Mouse (Mus musculus) G1E (cell line): ENCODE measurements at regions not wholly inside any gene's neighbourhood (a gene's known extent, or its start where the extent isn't known, plus 50 kb on each side); places are given as distances from the start of the nearest gene placed in this dataset.

Source experiments
- ATAC-seq: 2 replicates; pipeline ENCODE4 v1.8.0; 2016; ENCODE audit warnings: mild to moderate bottlenecking; ENCODE audit not compliant: insufficient number of reproducible peaks, poor library complexity, low FRiP score, severe bottlenecking; ENCODE audit errors: extremely low read depth
- DNase-seq: peaks from one replicate; pipeline ENCODE4 v3.0.0; 2012; ENCODE audit warnings: low spot score
- H3K27me3 ChIP-seq: 2 replicates; pipeline ENCODE4 v1.6.1; 2012; ENCODE audit warnings: mild to moderate bottlenecking, low read length, inconsistent platforms; ENCODE audit not compliant: insufficient read depth
- H3K36me3 ChIP-seq: replicated peaks from 2 replicates; pipeline ENCODE3; 2012; ENCODE audit warnings: mild to moderate bottlenecking, inconsistent platforms
- H3K4me1 ChIP-seq: 2 replicates; pipeline ENCODE4 v1.6.1; 2012; ENCODE audit warnings: low read depth, low read length, inconsistent platforms, mixed read lengths; ENCODE audit not compliant: insufficient read depth
- H3K4me3 ChIP-seq: 2 replicates; pipeline ENCODE4 v1.5.1; 2012; ENCODE audit warnings: low read depth, mild to moderate bottlenecking, inconsistent platforms, low read length, moderate library complexity, mixed read lengths
- H3K9me3 ChIP-seq: replicated peaks from 2 replicates; pipeline ENCODE4 v1.6.1; 2012; ENCODE audit warnings: inconsistent platforms
- CTCF ChIP-seq: IDR thresholded peaks from 2 replicates; pipeline ENCODE4 v1.5.1; 2012; ENCODE audit warnings: low read depth, low read length, inconsistent platforms, mixed read lengths
- GATA1 ChIP-seq: IDR thresholded peaks from 2 replicates; pipeline ENCODE4 v1.6.1; 2012; ENCODE audit warnings: borderline replicate concordance, low read length, inconsistent platforms, mixed read lengths
- GATA2 ChIP-seq: IDR thresholded peaks from 2 replicates; pipeline ENCODE4 v1.6.1; 2012; ENCODE audit warnings: low read depth, low read length, inconsistent platforms, borderline replicate concordance
- POLR2AphosphoS5 ChIP-seq: IDR thresholded peaks from 2 replicates; pipeline ENCODE4 v1.6.1; 2012; ENCODE audit warnings: low read depth, low read length, inconsistent platforms; ENCODE audit not compliant: insufficient replicate concordance
- TAL1 ChIP-seq: conservative IDR thresholded peaks from 2 replicates; pipeline ENCODE4 v1.6.1; 2012; ENCODE audit warnings: low read depth, low read length, inconsistent platforms, mixed read lengths

- H3K27me3 ChIP-seq = peaks cover 5% of the 10 kb centered on the region
- no peak overlapping the region for H3K4me3 ChIP-seq
- ATAC-seq = no peak
- no peaks in the 10 kb centered on the region for H3K36me3 ChIP-seq
- no peaks in the 10 kb centered on the region for H3K9me3 ChIP-seq
- no peaks in the 10 kb centered on the region for H3K4me1 ChIP-seq
- TF ChIP-seq POLR2AphosphoS5 = no peak
- TF ChIP-seq GATA1 = no peak
- no peak for TF ChIP-seq GATA2
- TF ChIP-seq TAL1 = no peak
- no peak for TF ChIP-seq CTCF
- DNase-seq = no peak
Observed at GRCm38 (mm10) chr3:58202816-58203215, 211.7 kb upstream of the Tsc22d2 start.

GRCm38 (mm10) chr3:58203806-58204205 is 210.7 kb upstream of the Tsc22d2 start:
- ATAC-seq (no peak), DNase-seq (no peak)
- TF ChIP-seq GATA2 (no peak), GATA1 (no peak), POLR2AphosphoS5 (no peak), CTCF (no peak), TAL1 (no peak)
- no peaks in the 10 kb centered on the region for H3K36me3 ChIP-seq
- H3K27me3 ChIP-seq = peaks cover 5% of the 10 kb centered on the region
- no peaks in the 10 kb centered on the region for H3K9me3 ChIP-seq
- H3K4me3 ChIP-seq = no peak overlapping the region
- no peaks in the 10 kb centered on the region for H3K4me1 ChIP-seq

GRCm38 (mm10) chr3:58205526-58205925 is 209.0 kb upstream of the Tsc22d2 start:
- Histone ChIP-seq H3K27me3 (peaks cover 5% of the 10 kb centered on the region), H3K9me3 (no peaks in the 10 kb centered on the region), H3K4me1 (no peaks in the 10 kb centered on the region), H3K4me3 (no peak overlapping the region), H3K36me3 (no peaks in the 10 kb centered on the region)
- DNase-seq (no peak), ATAC-seq (no peak)
- TF ChIP-seq CTCF (no peak), GATA2 (no peak), POLR2AphosphoS5 (no peak), TAL1 (no peak), GATA1 (no peak)

- no peak overlapping the region for H3K4me3 ChIP-seq
- peaks cover 5% of the 10 kb centered on the region for H3K27me3 ChIP-seq
- ATAC-seq (no peak), DNase-seq (no peak)
- no peaks in the 10 kb centered on the region for H3K36me3 ChIP-seq
- no peaks in the 10 kb centered on the region for H3K4me1 ChIP-seq
- no peaks in the 10 kb centered on the region for H3K9me3 ChIP-seq
- TF ChIP-seq POLR2AphosphoS5 (no peak), GATA2 (no peak), GATA1 (no peak), CTCF (no peak), TAL1 (no peak)
Observed at GRCm38 (mm10) chr3:58206776-58207398, 207.6 kb upstream of the Tsc22d2 start.

GRCm38 (mm10) chr3:58211016-58211415 is 203.5 kb upstream of the Tsc22d2 start:
- Histone ChIP-seq H3K4me3 (no peak overlapping the region), H3K4me1 (no peaks in the 10 kb centered on the region), H3K27me3 (no peaks in the 10 kb centered on the region), H3K9me3 (no peaks in the 10 kb centered on the region), H3K36me3 (no peaks in the 10 kb centered on the region)
- no peak for ATAC-seq
- DNase-seq = no peak
- TF ChIP-seq CTCF (no peak), GATA2 (no peak), POLR2AphosphoS5 (no peak), TAL1 (no peak), GATA1 (no peak)

- DNase-seq (no peak), ATAC-seq (no peak)
- H3K27me3 ChIP-seq = no peaks in the 10 kb centered on the region; the same call in 1 of the 2 replicates
- no peak overlapping the region for H3K4me3 ChIP-seq
- H3K9me3 ChIP-seq = no peaks in the 10 kb centered on the region
- H3K36me3 ChIP-seq = no peaks in the 10 kb centered on the region
- no peaks in the 10 kb centered on the region for H3K4me1 ChIP-seq
- TF ChIP-seq POLR2AphosphoS5 (no peak), GATA2 (no peak), TAL1 (no peak), GATA1 (no peak), CTCF (no peak)
Observed at GRCm38 (mm10) chr3:58224696-58225095, 189.8 kb upstream of the Tsc22d2 start.
